11 mouse cellular contexts compared by ENCODE assay signal in genomic region chr7:130708940-130709339, GRCm38 (mm10).
DNase-seq lines count a peak whose midpoint lies in the region; ATAC-seq lines count a peak whose summit lies in the region.
"Had no signal": no experiment of that assay in that cellular context is flagged by ENCODE, and none has a peak within 500 bp of the region (broad histone marks: within the 10 kb centered on the region; RNA-seq: fewer than 3 reads in every experiment).

No protein-coding gene starts in this region.

- H3K4me1 ChIP-seq in heart, embryonic 16.5 days (ENCODE audit: control insufficient read depth, insufficient read depth, low read length), result peaks cover 26% of the 10 kb centered on the region
- peaks cover 32% of the 10 kb centered on the region for H3K4me1 ChIP-seq in intestine, embryonic 16.5 days (ENCODE audit: control insufficient read depth, insufficient read depth, low read length)
- peaks cover 30% of the 10 kb centered on the region for H3K4me1 ChIP-seq in limb, embryonic 15.5 days
- H3K4me1 ChIP-seq: megakaryocyte, embryonic 14.5 days had no signal

- no peak overlapping the region for H3K9ac ChIP-seq in heart, embryonic 16.5 days (ENCODE audit: low read length)
- H3K9ac ChIP-seq in intestine, embryonic 16.5 days (ENCODE audit: low read depth, low read length), result 0 out of 2 replicates have a peak overlapping the region, but pooled peaks have one; percentile 1
- H3K9ac ChIP-seq in limb, embryonic 15.5 days, result no peak overlapping the region
- H3K9ac ChIP-seq: embryonic facial prominence, embryonic 12.5 days had no signal

- ATAC-seq in heart, embryonic 16.5 days (replicated peaks; ENCODE audit: extremely low read depth, insufficient read depth, low FRiP score), result no peak; the same call in 1 of the 2 replicates
- ATAC-seq in intestine, embryonic 16.5 days, result peak; percentile 83
- ATAC-seq in limb, embryonic 15.5 days (ENCODE audit: insufficient number of reproducible peaks, low FRiP score, low TSS enrichment, low read depth), result no peak
- ATAC-seq: CD4-positive, CD25-positive, alpha-beta regulatory T cell, adult 4 months had no signal

- DNase-seq in heart, adult 9 months (ENCODE audit: low spot score in 2 of 2), result no peak
- peak; percentile 7 for DNase-seq in NIH3T3 (ENCODE audit: low read depth)
- DNase-seq in left cerebral cortex, postnatal 36 days (ENCODE audit: low spot score in 2 of 2), result no peak
- DNase-seq in thymus, postnatal 10 days (ENCODE audit: low spot score in 2 of 2), result no peak
- no peak for DNase-seq in layer of hippocampus, adult 18-20 months (ENCODE audit: low spot score in 2 of 2)

- WGBS in heart, embryonic 16.5 days, result 20% methylated on average over 9 of the region's 9 CpGs
- WGBS in intestine, embryonic 16.5 days, result 17% methylated on average over 9 of the region's 9 CpGs
- 35% methylated on average over 9 of the region's 9 CpGs for WGBS in limb, embryonic 15.5 days

- peak overlapping the region; percentile 29; the same call in 1 of the 2 replicates for H3K4me2 ChIP-seq in heart, embryonic 16.5 days (ENCODE audit: low read depth, low read length)
- H3K4me2 ChIP-seq in intestine, embryonic 16.5 days (ENCODE audit: low read depth, low read length), result peak overlapping the region; percentile 43
- no peak overlapping the region for H3K4me2 ChIP-seq in limb, embryonic 15.5 days
- H3K4me2 ChIP-seq: embryonic facial prominence, embryonic 12.5 days had no signal

- no peaks in the 10 kb centered on the region for H3K9me3 ChIP-seq in heart, embryonic 16.5 days (replicated peaks; ENCODE audit: control insufficient read depth, low read length)
- no peaks in the 10 kb centered on the region for H3K9me3 ChIP-seq in intestine, embryonic 16.5 days (ENCODE audit: control insufficient read depth, low read length)
- H3K9me3 ChIP-seq in limb, embryonic 15.5 days, result no peaks in the 10 kb centered on the region
- H3K9me3 ChIP-seq: embryonic facial prominence, embryonic 12.5 days; megakaryocyte, embryonic 14.5 days had no signal

- no peaks in the 10 kb centered on the region for H3K27me3 ChIP-seq in heart, embryonic 16.5 days (ENCODE audit: control insufficient read depth, insufficient read depth, low read length)
- no peaks in the 10 kb centered on the region for H3K27me3 ChIP-seq in intestine, embryonic 16.5 days (replicated peaks; ENCODE audit: control insufficient read depth, insufficient read depth, low read length)
- no peaks in the 10 kb centered on the region for H3K27me3 ChIP-seq in limb, embryonic 15.5 days
- H3K27me3 ChIP-seq: embryonic facial prominence, embryonic 12.5 days had no signal

- no peak overlapping the region for H3K4me3 ChIP-seq in heart, embryonic 16.5 days (ENCODE audit: low read length)
- peak overlapping the region; percentile 22 for H3K4me3 ChIP-seq in intestine, embryonic 16.5 days (ENCODE audit: low read length)
- no peak overlapping the region for H3K4me3 ChIP-seq in limb, embryonic 15.5 days
- H3K4me3 ChIP-seq: embryonic facial prominence, embryonic 12.5 days; megakaryocyte, embryonic 14.5 days had no signal

- peak overlapping the region; percentile 74 for H3K27ac ChIP-seq in heart, embryonic 16.5 days (ENCODE audit: low read length)
- peak overlapping the region; percentile 78 for H3K27ac ChIP-seq in intestine, embryonic 16.5 days (ENCODE audit: low read length)
- peak overlapping the region; percentile 18; the same call in 1 of the 2 replicates for H3K27ac ChIP-seq in limb, embryonic 15.5 days
- H3K27ac ChIP-seq: embryonic facial prominence, embryonic 12.5 days had no signal

- intact Hi-C loops in left cerebral cortex, postnatal 36 days (cut with DNase I), result no loop called here

- H3K36me3 ChIP-seq in heart, embryonic 16.5 days (ENCODE audit: control insufficient read depth, insufficient read depth), result no peaks in the 10 kb centered on the region
- H3K36me3 ChIP-seq in intestine, embryonic 16.5 days (ENCODE audit: control insufficient read depth, insufficient read depth, low read length), result no peaks in the 10 kb centered on the region
- no peaks in the 10 kb centered on the region for H3K36me3 ChIP-seq in limb, embryonic 15.5 days
- H3K36me3 ChIP-seq: embryonic facial prominence, embryonic 12.5 days had no signal

Comparison
In these comparisons a context has a peak if more than half of its experiments do, and no peak if none do; other contexts are left out.
1. H3K27ac ChIP-seq: peak in every context shown above with its lines; median percentile 78 in intestine, embryonic 16.5 days; 74 in heart, embryonic 16.5 days; 18 in limb, embryonic 15.5 days.